Mouse (Mus musculus): Measurements from ENCODE around the gene Vmn1r40.

DNA sequence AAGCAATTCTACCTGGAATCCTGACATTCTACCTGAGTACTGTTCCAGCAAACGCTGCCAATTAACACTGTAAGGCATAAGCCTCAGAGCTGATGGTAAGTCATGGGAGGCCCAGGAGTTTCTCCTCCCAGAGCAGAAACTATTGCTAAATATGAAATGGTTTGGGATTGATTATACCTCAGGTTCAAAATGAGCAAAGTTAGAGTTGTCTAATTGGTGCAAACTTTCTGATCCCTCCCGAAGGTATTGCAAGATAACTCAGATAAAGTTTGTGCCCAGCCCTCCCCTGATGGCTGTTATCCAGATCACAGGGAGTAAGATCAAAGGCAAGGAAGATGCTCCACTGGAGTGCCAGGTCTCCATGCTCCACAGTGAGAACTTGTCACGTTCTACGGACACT lies at the start of gene Vmn1r40:
- TF ChIP-seq POLR2A (IDR thresholded peaks at IDR 0.05; ENCODE audit: low read depth, low read length), result no peak
- no peak for TF ChIP-seq CTCF (conservative IDR thresholded peaks at IDR 0.05; ENCODE audit: insufficient read depth, insufficient read length, low read depth, low read length)

All from kidney, adult 2 months (tissue).